Mouse (Mus musculus) retina, adult 2 months (tissue): Measurements from ENCODE around the gene Slc35a1.
"Not testable (repeated sequence)": the region's sequence is repeated elsewhere in the genome, so short reads cannot be mapped to it uniquely, and the experiment has no call there.

ENCODE experiments used
- DNase-seq: peaks from one replicate; pipeline ENCODE4 v3.0.0-alpha.2; 2012; ENCODE audit warnings: low read depth, low spot score

Slc35a1 gene

GRCm38 (mm10) chr4:34686874-34687567, at the start of gene Slc35a1:
Gene Slc35a1 (minus strand): TSS chr4:34687438.
- peak; percentile 78 for DNase-seq

- no peak for DNase-seq
These were observed 47.2 kb upstream of the Slc35a1 start for GRCm38 (mm10) chr4:34734461-34734860.

GRCm38 (mm10) chr4:34733415-34733814, 46.2 kb upstream of the Slc35a1 start:
- not testable (repeated sequence) for DNase-seq

- DNase-seq, result peak; percentile 57
These were observed 42.7 kb upstream of the Slc35a1 start, which contains the start of gene Cfap206 for GRCm38 (mm10) chr4:34729851-34730341. Gene Cfap206 (minus strand): TSS chr4:34730206.

- not testable (repeated sequence) for DNase-seq
These were observed 38.5 kb upstream of the Slc35a1 start for GRCm38 (mm10) chr4:34725710-34726109.

GRCm38 (mm10) chr4:34724306-34724705, 37.1 kb upstream of the Slc35a1 start:
- DNase-seq, result no peak

GRCm38 (mm10) chr4:34723186-34723585, 35.9 kb upstream of the Slc35a1 start:
- no peak for DNase-seq

- no peak for DNase-seq
These were observed 33.1 kb upstream of the Slc35a1 start for GRCm38 (mm10) chr4:34720127-34720895.

GRCm38 (mm10) chr4:34719421-34719820, 32.2 kb upstream of the Slc35a1 start:
- DNase-seq, result no peak

GRCm38 (mm10) chr4:34715062-34715461, 27.8 kb upstream of the Slc35a1 start:
- no peak for DNase-seq

GRCm38 (mm10) chr4:34708127-34708526, 20.9 kb upstream of the Slc35a1 start:
- DNase-seq, result no peak

- DNase-seq, result no peak
These were observed 20.0 kb upstream of the Slc35a1 start for GRCm38 (mm10) chr4:34707248-34707647.

GRCm38 (mm10) chr4:34703029-34703428, 15.8 kb upstream of the Slc35a1 start:
- DNase-seq, result no peak

GRCm38 (mm10) chr4:34702231-34702630, 15.0 kb upstream of the Slc35a1 start:
- no peak for DNase-seq

GRCm38 (mm10) chr4:34701528-34701927, 14.3 kb upstream of the Slc35a1 start:
- DNase-seq, result peak; percentile 30

GRCm38 (mm10) chr4:34688021-34688420, 783 bp upstream of the Slc35a1 start:
- DNase-seq, result no peak

- no peak for DNase-seq
These were observed 6.7 kb downstream of the Slc35a1 start for GRCm38 (mm10) chr4:34680530-34680929.

- no peak for DNase-seq
These were observed 13.5 kb downstream of the Slc35a1 start for GRCm38 (mm10) chr4:34673721-34674120.

GRCm38 (mm10) chr4:34667923-34668322, 19.3 kb downstream of the Slc35a1 start:
- DNase-seq, result no peak

- no peak for DNase-seq
These were observed 25.3 kb downstream of the Slc35a1 start for GRCm38 (mm10) chr4:34661927-34662326.

GRCm38 (mm10) chr4:34661514-34661913, 25.7 kb downstream of the Slc35a1 start:
- DNase-seq, result no peak

- DNase-seq, result no peak
These were observed 28.2 kb downstream of the Slc35a1 start for GRCm38 (mm10) chr4:34659012-34659411.

GRCm38 (mm10) chr4:34656101-34656500, 31.1 kb downstream of the Slc35a1 start:
- DNase-seq, result no peak
